Mouse (Mus musculus): ENCODE measurements around the gene Frmd8.
A peak's percentile ranks its signal among the peaks of the same experiment; 100 is the strongest.

Frmd8 gene

GRCm38 (mm10) chr19:5874969-5875480, at the start of gene Frmd8:
TSS of gene Frmd8 (minus strand) at chr19:5875274.
- peak; percentile 82 to 90 for DNase-seq (ENCODE audit: low read depth in 2 of 2, low spot score in 2 of 2)

GRCm38 (mm10) chr19:5924713-5925093, 49.6 kb upstream of the Frmd8 start, which contains the start of gene Cdc42ep2:
TSS of gene Cdc42ep2 (minus strand) at chr19:5924816.
- DNase-seq (ENCODE audit: low read depth in 2 of 2, low spot score in 2 of 2), result peak; percentile 73 to 87

DNA sequence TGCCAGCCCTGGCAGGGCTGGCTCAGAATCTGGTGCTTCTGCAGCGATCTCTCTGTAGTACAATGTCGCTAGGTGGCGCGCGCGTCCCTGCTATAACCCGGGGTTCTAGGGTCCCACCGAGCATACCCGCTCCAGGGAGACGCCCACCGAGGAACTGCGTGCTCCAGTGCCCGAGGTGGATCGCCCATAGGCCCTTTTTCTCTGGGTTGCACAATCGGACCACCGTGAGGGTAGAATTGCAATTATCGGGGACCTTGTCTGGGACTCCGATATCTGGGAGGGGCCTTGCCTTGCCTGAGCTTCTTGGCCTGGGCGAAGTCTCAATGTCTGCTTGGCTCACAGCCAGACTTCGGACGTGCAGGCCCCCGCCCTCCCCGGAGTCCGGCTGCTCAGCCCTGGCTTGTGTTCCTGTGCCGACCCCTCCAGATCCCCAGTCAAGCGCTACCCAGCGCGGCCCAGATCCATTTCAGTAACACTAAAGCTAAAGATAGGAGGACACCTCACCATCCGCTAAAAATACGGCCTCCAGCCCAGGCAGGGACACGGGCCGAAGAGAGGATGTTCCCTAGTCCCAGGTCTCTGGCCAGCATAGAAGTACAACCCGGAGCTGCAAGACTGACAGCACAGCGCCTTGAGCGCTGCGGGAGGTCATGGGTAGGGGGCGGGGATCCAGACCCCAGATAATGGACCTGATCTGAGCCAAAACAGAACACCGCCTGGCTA, 49.1 kb upstream of the Frmd8 start:
- peak; percentile 69 to 85 for DNase-seq (ENCODE audit: low read depth in 2 of 2, low spot score in 2 of 2)

DNA sequence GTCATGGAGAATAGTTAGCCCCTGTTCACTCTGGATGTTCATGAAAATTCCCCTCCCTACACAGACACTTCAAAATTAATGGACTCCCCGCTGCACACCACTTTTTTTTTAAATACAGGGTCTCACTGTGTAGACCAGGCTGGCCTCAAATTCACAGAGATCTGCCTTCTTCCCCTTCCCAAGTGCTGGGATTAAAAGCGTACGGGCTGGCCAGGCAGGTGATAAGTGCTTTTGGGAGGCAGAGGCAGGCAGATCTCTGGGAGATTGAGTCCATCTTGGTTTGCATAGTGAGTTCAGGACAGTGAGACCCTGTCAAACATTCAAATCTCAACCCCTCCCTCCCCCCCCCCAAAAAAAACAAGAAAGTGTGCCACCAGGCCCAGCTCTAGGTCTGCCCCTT, 47.9 kb upstream of the Frmd8 start:
- DNase-seq (ENCODE audit: low read depth in 2 of 2, low spot score in 2 of 2), result no peak

GRCm38 (mm10) chr19:5922119-5922942, 47.3 kb upstream of the Frmd8 start:
- no peak for DNase-seq (ENCODE audit: low read depth in 2 of 2, low spot score in 2 of 2)

GRCm38 (mm10) chr19:5921715-5922114, 46.6 kb upstream of the Frmd8 start:
- DNase-seq (ENCODE audit: low read depth in 2 of 2, low spot score in 2 of 2), result no peak

DNA sequence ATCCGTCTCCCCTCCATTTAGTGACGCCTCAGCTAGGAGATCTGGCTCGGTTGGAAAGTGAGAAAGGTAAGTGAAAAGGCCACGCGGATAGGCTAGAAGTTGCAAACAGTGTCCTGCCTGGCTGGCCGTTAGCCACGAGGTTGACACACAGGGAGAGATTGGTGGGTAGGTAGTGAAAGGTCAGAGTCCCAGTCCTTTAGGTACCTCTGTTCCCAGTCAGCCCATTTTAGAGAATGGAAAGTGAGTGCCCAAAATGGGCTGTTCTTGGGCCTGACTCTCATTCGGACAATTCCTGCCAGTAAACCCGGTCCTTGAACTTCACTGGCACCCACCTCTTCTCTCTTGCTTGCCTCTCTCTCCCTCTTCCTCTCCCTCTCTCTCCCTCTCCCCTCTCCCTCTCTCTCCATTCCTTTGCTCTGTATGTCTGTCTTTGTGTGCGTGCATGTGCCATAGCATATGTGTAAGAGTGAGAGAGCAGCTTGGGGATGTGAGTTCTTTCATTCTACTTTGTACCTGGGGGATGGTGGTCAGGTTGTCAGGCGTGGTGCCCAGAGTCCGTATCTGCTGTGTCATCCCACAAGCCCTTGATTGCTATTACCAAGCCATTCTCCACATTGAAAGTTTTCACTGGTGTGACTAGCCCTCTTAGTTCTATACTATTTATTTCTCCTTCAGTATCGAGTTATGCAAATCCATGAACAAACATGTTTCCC, 38.1 kb upstream of the Frmd8 start, which contains the start of gene Dpf2:
TSS of gene Dpf2 (minus strand) at position 4 of the 713 bp plus-strand sequence.
- DNase-seq (ENCODE audit: low read depth in 2 of 2, low spot score in 2 of 2), result no peak

GRCm38 (mm10) chr19:5912103-5913006, 37.3 kb upstream of the Frmd8 start:
- peak; percentile 97 to 98 for DNase-seq (ENCODE audit: low read depth in 2 of 2, low spot score in 2 of 2)

DNA sequence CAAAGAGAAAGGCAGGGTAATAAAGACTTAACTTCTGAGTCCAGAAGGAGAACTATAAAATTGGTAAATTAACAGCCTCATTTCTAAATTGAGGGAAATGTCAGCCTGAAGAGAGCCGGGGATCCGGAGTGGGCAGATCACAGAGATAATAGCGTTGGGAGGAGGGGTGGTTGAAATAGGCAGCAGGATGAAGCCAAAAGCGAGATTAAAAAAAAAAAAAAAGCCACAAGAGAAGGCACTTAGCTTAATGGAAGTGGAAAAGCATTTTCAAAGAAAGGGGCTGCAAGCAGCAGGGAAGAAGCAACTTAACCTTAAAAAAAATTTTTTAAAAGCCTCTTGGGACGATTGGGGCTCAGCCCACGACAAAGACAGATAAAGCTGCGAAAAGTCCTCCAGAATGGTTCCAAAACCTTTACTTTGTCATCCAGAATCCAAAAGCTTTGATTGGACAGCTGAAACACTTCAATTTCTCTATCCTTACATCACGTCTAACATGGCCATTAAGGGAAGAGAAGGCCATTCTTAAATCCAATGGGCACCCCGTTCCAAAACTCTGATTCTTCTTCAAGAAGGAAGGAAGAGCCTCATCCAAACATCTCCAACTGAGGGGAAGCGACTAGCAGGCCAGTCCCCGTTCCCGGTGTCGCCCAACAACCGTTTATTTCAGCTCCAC, 36.5 kb upstream of the Frmd8 start:
- no peak for DNase-seq (ENCODE audit: low read depth in 2 of 2, low spot score in 2 of 2)

GRCm38 (mm10) chr19:5910221-5910620, 35.1 kb upstream of the Frmd8 start:
- DNase-seq (ENCODE audit: low read depth in 2 of 2, low spot score in 2 of 2), result no peak

DNA sequence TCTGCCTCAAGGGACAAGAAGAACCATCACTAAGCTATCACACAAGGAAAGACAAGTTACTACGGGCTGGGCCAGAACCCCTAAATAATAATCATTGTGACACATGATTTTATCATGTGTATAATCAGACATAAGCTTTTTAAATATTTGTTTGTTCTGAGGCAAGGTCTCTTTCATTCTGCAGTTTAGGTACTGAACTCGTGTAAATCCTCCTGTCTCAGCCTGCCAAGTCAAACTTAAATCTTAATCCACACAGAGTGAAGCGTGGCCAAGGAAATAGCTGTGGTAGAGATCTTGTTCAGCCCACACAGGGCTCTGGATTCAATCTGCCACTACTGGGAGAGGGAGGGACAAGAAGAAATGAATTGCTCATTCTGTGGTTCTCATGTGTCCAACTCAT, 32.2 kb upstream of the Frmd8 start:
- DNase-seq (ENCODE audit: low read depth in 2 of 2, low spot score in 2 of 2), result no peak

DNA sequence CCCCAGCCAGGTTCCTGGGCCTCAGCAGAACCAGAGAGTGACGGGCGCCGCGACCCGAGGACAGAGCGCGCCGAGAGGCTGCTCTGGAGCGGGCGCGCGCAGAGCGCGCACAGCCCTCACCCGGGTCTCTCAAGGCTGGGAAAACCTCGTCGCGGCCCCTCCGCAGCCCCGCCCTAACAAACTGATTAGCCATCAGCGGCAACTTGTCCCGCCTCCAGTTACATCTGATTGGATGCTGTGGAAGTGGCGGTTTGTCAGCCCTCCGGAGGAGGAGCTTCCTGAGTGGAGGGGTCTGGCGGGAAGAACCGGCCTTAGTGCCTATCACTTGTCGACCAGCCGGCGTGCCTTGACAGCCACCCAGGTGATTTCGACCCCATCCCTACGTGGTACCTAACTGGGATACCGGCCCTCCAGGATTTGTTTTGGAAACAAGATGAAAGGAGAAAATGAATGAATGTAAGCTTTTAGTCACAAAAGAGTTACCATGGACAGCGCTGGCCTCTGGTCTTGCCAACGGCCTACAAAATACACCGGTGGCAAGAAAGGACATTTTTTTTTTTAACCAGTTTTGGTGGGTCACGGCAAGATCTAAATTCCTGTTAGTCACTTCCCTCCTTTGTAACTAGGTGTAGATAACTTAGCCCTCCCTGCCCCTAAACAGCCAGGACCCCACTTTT, 19.1 kb upstream of the Frmd8 start, which contains the start of gene Tigd3:
TSS of gene Tigd3 (minus strand) at position 148 of the 677 bp plus-strand sequence.
- DNase-seq (ENCODE audit: low read depth in 2 of 2, low spot score in 2 of 2), result peak; percentile 71 to 85

DNA sequence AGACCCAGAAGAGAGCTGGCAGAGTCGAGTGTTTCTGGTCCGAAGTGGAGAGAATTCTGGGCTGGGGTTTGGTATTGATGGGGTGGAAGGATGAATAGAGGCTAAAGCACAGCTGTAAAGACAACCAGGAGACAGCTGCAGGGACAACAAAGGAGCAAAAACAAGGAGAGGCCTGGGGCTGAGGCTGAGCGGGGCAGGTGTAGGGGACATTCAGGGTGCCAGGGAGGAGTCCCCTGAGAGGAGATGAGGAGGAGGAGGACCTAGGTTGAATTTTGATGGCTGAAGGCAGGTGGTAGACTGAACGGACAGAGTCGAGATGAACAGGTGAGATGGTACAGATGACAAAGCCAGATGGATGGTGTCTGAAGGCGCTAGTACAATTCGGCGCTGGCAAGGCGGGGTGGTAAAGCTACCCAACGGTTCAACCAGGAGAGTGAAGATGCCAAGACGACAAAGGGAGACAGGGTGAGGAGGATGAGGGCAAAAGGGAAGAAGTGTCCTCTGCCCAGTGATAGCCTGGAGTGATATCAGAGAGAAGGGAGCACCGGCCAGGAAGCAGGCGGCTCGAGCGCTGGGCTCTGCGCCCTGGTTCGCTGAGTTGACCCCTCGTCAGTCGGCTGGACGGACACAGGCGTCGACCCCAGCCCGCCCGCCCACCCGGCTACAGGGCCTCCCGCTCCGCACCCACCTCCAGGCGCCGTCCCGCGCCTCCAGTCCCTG, 18.4 kb upstream of the Frmd8 start:
- no peak for DNase-seq (ENCODE audit: low read depth in 2 of 2, low spot score in 2 of 2)

DNA sequence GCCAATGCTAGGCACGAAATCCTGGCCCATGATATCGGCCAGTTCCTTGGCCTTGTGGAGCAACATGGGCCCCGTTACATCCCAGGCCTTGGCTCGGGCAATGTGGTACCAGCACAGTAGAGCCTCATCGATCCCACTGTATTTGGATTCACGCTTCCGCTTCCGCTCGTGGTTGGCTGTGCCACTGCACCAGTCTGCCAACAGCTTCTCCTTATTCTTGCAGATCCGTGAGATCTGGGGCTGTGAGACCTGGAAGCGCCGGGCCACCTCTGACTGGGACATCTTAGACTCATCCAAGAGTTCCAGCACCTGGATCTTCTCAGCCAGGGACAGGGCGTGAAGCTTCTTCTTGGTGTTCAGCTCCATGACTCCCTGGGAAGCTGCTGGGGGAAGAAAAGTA, 17.7 kb upstream of the Frmd8 start:
- no peak for DNase-seq (ENCODE audit: low read depth in 2 of 2, low spot score in 2 of 2)

- no peak for DNase-seq (ENCODE audit: low read depth in 2 of 2, low spot score in 2 of 2)
Measured at GRCm38 (mm10) chr19:5892262-5892661, 17.2 kb upstream of the Frmd8 start.

- DNase-seq (ENCODE audit: low read depth in 2 of 2, low spot score in 2 of 2), result no peak
Measured at GRCm38 (mm10) chr19:5891521-5892258, 16.6 kb upstream of the Frmd8 start.

DNA sequence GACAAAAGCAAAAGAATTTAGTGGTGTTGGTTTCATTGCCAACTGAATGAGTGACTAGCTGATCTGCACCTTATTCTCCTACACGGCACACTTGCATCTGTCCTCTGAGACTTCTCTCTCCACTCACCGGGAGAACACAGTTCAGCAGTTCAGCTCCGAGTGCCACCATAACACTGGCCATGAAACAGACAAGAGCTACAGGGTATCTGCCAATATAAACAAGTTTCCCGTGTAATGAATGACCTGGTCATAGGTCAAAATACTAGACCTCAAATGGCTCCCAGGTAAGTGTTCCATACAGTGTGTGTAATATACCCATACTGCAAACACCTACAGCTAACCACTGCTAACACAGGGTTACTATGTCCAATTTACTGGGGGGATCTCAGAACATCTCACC, 14.1 kb upstream of the Frmd8 start:
- no peak for DNase-seq (ENCODE audit: low read depth in 2 of 2, low spot score in 2 of 2)
